Mouse (Mus musculus) kidney, adult 2 months (tissue): ENCODE measurements around the gene Dennd2a.

Experiments
- CTCF ChIP-seq: fragments of 200-500 bp; conservative IDR thresholded peaks from 2 replicates; pipeline ENCODE4 v1.5.1; 2011; ENCODE audit warnings: low read depth, mild to moderate bottlenecking, control low read depth, low read length, moderate library complexity, mixed read lengths; ENCODE audit not compliant: insufficient read depth, insufficient read length
- POLR2A ChIP-seq: fragments of 200-500 bp; IDR thresholded peaks from one replicate; pipeline ENCODE4 v1.6.1; 2011; ENCODE audit warnings: low read depth, low read length, control low read depth

- TF ChIP-seq POLR2A (no peak), CTCF (no peak)
These were observed 107.1 kb downstream of the Dennd2a start for GRCm38 (mm10) chr6:39450580-39450979.
